Mouse (Mus musculus): ENCODE results near the gene Ptrh1.

GRCm38 (mm10) chr2:32779131-32779530 is 3.5 kb downstream of the Ptrh1 start:
- TF ChIP-seq EP300 (IDR thresholded peaks at IDR 0.05; ENCODE audit: low read depth) (no peak), CTCF (IDR thresholded peaks at IDR 0.05; ENCODE audit: low read depth) (peak; percentile 84)

Measured in liver, embryonic 14.5 days (tissue).